Mouse (Mus musculus): ENCODE measurements at regions not wholly inside any gene's neighbourhood (a gene's known extent, or its start where the extent isn't known, plus 50 kb on each side); places are given as distances from the start of the nearest gene placed in this dataset.
"Not testable (repeated sequence)": the region's sequence is repeated elsewhere in the genome, so short reads cannot be mapped to it uniquely, and the experiment has no call there.

DNA sequence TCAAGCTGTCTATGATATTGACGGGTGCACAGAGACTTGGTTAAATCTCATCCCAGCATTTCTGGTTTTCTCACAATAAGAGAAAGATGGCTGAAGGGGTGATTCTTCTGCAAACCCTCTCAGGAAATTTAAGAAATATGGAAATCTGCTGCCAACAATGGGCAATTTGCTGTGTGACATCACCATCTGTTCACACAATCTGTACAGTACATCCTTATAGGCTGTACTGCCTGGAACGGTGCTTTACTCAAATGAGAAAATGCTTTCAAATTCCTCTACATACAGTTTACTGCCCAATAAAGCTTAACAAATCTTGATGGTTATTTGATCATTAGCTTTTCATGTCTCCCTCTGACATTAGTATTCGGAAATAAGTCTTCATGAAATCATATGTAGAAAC is 172.4 kb upstream of the Hsf2 start:
- no peak for DNase-seq

DNA sequence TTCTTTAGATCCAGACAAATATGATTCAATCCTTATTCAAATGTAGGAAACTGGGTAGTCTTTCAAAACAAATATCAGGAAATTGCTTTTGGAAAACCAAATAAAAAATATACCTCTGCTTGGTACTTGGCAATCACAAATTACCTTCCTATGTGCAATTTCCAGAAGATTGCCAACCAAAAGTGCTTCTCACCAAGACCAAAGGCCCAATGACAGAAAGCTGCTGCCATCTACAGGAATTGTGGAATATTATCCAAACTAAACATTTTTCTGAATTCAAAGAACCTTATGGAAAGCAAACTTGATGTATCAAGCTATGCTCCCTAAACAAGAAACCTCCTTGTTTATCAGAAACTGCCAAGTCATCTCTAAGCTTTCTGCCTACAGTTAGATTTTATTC is 169.1 kb upstream of the Hsf2 start:
- peak; percentile 1 to 7 for DNase-seq

DNA sequence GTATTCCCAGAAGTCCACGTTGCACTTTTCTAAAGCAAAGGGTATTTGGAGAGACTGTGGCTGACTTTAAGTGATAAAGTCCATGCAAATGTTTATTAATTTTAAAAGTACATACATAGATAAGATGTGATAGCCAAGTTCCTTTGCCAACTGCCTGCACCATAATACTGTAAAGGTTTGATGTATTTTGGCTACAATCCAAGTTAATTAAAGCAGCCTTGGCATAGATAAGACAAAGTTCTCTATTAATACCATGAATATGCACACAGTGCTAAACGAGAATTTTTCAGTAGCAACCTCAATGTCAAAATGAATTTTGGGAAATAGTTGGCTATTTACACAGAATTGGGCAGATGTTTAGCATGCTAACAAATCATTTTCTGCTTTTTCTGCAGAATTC is 167.0 kb upstream of the Hsf2 start:
- no peak for DNase-seq

DNA sequence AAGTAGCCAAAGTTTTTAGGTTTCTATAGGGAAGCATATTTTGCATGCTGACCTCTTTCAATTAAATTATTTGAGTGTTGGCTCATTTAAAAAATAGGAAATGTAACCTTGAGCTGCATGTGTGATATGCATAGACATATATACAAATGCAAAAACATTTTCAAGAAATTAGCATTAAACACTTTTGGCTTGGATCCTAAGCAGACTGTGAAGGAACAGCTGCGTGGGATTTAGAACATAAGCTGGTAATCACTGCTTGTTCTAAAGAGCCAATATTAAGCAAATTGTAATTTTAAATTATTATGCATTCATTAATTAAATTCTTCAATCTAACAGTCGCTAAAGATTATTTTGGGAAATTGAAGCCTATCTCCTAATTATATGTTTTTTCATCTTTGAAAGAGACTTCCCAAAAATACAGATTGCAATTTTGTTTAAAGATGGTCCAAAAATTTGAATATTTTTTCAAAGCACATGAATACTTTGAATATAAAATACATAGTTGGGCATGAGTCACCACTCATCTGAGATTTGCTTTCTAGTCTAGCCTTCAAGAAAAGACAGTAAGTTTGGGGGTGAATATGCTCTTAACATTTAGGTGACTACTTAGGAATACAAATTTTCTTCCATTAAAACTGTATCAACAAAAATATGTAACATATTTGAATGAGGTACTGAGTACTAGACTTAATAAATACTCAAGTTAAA is 163.3 kb upstream of the Hsf2 start:
- no peak for DNase-seq

DNA sequence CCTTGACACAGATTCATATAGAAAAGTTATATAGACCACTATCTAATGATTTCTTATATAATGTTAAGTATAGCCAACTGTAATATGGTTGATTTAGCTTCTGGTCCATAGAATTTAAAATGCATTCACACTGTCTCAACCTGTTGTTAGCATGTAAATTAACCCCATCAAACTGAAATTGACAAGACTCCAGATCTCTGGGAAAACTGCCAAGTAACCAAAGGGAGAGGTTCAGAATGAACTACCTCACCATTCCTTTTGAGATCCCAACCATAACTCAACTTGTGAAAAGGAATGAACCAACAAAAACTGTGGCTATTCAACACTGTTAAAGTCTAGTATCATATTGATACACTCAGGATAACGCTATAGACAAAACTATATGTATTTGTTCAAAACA is 162.0 kb upstream of the Hsf2 start:
- DNase-seq = no peak

DNA sequence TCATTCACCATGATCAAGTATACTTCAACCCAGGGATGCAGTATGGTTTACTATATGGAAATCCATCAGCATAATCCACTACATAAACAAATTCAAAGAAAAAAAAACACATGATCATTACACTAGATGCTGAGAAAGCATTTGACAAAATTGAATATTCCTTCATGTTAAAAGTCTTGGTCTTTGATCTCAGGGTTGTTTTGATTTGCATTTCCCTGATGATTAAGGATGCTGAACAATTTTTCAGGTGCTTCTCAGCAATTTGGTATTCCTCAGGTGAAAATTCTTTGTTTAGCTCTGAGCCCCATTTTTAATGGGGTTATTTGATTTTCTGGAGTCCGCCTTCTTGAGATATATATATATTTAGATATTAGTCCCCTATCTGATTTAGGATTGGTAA is 123.4 kb upstream of the Hsf2 start:
- not testable (repeated sequence) for DNase-seq
